Mouse (Mus musculus) cerebellum, adult 9-10 months (tissue): ENCODE measurements around the gene Clec16a.

ENCODE experiments used
- DNase-seq: peaks from one replicate; pipeline ENCODE4 v3.0.0; 2022

The Clec16a gene

DNA sequence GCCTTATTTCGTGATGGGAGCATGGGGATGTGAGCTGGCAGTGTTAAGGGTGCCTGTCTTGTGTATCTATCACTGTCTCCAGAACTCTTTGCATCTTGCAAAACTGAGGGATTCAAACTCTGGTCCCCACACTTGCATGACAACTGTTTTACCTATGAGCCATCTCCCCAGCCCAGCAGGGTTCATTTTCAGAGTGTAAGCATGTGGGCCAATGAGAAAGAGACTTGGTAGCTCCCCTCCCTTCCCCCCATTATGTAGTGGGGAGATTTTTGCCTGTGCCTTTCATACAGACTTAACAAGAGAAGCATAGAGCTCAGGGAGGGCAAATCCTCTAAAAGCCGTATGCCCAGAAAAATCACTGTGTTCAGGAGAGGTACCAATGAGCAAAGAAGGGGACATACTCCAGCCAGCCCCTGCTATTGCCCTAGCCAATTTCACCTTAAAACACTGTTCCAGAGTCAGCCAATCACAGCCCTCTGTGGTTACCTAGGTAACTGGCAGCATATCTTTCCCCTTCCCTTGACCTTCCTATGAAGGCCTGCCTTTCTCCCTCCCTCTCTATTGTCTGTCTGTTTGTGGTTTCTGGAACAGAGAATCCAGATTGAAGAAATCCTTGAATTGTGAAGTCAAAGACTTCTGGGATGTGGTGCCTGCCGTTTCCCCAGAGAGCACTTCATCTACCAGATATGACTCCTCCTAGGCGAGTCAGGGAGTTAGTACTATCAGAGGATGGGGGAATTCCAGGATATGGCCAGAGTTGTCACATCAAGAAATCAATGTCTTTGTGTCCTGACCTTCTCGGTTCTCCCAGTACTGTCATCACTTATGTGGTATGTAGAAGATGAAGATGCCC, 55.0 kb downstream of the Clec16a start:
- no peak for DNase-seq

DNA sequence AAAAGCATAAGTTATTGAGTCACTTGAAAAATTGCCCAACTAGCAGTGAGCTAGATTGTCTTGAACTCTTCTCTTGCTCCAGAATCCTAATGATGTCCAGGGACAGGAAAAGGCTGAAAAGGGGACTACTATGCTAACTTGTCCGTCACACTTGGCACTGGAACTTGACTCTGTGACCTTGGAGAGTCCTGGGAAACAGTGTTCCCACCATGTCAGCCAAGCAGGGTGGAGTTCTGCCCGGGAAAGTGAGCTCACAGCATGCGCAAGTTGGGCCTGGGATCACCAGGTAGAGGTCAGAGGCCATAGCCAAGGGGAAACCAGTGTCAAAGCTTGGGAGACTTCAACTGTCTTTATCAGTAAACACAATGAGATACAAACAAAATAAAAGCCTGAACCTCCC, 62.7 kb downstream of the Clec16a start:
- no peak for DNase-seq

GRCm38 (mm10) chr16:10609921-10610320, 64.8 kb downstream of the Clec16a start:
- DNase-seq, result no peak

DNA sequence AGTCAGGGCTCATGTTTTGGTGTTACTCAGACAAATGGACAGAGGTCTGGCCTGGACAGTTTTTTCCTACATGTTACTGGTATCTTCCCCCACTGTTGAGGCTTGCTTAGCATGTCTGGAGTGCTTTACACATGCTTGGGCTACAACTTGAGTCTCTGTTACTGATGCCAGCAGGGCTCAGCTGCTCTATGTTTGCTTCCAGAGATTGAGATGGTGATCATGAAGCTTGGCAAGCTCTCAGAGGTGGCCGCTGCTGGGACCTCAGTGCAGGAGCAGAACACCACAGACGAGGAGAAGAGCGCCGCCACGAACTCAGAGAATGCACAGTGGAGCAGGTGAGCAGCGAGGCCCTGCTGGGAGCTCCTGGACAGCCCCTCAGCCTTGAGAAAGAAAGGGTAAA, 65.7 kb downstream of the Clec16a start:
- DNase-seq, result no peak

- DNase-seq, result no peak
Observed at GRCm38 (mm10) chr16:10611306-10611705, 66.2 kb downstream of the Clec16a start.

- DNase-seq, result no peak
Observed at GRCm38 (mm10) chr16:10613996-10614395, 68.9 kb downstream of the Clec16a start.

GRCm38 (mm10) chr16:10620961-10621614, 75.9 kb downstream of the Clec16a start:
- DNase-seq, result no peak

DNA sequence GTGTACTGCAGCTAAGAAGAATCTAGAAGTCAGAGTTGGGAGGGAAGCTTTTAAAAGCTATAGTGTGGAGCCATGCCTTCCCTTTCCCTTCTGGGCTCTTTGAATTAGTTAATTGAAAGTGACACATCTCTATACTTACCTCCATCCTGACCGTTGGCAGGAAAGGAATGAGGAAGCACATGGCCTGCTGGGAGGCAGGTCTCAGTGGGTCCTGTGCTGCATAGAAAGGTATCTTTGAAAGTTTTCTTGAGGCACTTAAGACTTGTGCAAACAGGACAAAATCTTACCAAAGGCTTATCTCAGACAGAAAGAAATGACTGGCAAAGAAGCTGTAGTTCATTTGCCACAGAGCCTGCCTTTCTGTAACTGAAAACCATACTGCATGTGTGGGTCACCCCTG, 76.6 kb downstream of the Clec16a start:
- no peak for DNase-seq

DNA sequence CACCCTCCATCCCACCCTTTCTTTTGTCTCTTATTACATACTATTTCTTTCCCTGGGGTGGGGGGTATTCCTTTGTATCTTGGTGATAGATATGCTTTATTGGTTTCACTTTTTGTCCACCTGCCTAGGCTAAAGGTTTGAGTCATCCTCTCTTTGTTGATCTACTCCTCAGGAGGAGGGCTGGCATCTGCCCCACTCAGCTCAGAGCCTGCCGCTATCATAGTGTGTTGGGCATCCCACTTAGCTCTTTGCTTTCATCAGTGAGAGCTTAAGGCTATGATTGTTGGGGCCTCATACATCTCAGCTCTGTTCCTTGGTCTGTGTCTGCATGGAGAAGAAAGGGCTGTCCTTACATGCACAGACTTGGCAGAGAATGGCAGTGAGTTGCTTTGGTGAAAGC, 81.0 kb downstream of the Clec16a start:
- DNase-seq, result peak; percentile 50

DNA sequence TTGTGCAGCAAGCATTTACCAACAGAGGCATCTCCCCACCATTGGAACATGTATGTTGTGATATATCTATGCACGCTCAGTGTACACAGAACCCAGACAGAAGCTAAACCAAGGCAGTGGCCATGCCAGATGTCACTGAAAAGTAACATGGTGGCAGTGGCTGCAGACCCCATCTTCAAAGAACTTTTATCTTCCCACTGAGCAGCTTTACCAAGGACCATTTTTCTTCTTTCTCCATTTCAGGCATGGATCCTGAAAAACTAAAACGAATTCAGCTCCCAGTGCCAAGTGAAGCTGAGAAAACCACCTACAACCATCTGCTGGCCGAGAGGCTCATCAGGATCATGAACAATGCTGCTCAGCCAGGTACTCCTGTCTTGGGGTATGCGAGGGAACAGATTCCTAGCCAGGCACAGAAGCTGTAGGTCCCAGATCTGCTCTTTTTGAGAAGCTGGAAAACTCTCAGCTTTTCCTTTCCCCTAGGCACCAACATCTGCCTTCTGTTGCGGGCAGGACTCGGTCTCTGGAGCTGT, 82.1 kb downstream of the Clec16a start:
- peak; percentile 78 for DNase-seq

GRCm38 (mm10) chr16:10628030-10628555, 83.0 kb downstream of the Clec16a start:
- DNase-seq, result no peak

- DNase-seq, result no peak
Observed at GRCm38 (mm10) chr16:10628960-10629359, 83.8 kb downstream of the Clec16a start.

DNA sequence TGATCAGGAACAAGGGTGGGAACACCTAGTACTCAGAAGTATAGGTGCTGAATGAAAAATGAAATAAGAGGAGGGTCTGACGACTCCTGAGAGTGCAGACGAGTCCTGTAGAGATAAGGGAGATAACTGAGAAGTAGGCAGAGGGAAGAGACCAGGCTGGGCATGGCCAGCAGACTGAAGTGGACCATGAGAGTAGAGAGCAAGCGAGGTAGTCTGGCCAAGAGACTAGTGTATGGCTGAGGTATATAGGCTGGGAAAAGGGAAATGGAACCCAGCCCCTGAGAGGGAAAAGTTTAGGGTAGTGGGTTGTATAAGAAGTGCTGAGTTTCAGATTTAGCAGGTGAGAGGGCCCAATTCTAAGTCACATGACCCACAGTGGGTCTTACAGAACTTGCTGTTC, 84.2 kb downstream of the Clec16a start:
- DNase-seq, result no peak

- DNase-seq, result no peak
Observed at GRCm38 (mm10) chr16:10634940-10635339, 89.8 kb downstream of the Clec16a start.

- no peak for DNase-seq
Observed at GRCm38 (mm10) chr16:10637898-10638297, 92.8 kb downstream of the Clec16a start.

- DNase-seq, result no peak
Observed at GRCm38 (mm10) chr16:10639111-10639889, 94.2 kb downstream of the Clec16a start.

DNA sequence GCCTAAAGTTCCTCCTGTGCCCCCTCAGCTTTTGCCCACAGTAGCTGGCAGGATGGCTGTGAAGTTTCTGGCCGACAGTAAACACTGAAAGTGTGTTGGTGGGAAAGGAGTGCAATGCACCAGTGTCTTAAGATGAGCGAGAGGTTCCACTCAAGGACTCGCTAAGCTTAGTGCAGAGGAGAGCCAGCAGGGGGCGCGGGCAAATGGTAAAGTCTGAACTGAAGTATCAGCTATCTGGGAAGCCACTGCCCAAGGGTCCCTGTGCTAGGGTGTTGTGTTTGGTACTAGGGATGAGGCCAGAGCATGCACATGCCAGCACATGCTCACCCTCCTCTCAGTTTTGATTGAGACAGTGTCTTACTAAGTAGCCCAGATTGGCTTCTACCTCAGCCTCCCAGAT, 94.9 kb downstream of the Clec16a start:
- DNase-seq, result peak; percentile 55

DNA sequence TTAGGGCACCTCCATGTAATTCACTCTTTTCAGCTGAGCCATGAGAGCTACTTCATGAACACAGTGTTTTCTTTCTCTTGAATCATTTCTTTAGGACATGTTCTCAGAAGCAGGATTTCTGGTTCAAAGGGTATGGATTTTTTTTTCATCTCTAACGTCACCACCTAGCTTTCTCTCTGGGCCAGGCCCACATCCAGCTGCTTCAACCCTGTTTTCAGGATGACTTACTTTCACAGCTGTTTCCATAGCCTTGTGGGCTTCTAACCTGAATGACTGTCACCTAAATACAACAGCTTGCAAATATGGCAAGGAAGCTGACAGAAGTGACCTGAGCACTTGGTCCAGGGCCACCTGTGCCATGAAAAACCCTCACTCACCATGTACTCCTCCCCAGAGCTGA, 96.0 kb downstream of the Clec16a start:
- DNase-seq, result no peak

DNA sequence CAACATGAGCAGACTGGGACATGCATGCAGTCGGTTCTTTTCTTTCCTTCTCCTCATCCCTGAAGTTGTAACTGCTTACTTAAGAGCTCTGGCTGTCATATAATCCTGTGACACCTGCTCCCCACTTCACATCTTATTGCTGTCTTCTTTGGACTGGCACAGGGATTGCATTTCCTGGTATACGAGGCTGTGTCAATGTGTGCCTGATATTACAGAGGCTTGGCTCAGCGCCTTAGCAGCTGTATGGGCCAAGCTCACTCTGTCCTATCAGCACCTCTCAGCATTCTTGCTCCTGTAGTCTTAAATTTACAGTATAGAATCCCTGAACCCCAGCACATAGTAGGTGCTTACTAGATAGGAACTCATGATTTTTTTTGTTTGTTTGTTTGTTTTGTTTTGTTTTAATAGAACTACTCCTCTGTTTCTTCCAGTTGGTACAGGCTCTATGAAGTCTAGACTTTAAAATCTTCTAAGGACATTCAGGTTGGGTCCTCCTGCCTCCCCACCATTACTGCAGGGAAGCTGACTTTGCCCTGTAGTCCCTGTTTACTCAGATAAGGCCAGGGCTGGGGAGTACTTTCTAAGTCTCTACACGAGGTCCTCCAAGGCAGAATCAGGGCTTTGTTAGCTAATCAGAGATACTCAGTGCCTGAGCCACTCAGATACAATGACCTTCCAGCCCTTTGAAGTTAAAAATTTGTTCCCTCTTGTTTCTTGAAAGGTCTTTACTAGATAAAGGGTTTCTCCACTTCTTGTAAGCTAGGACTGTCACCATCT, 97.9 kb downstream of the Clec16a start:
- DNase-seq, result no peak

- no peak for DNase-seq
Observed at GRCm38 (mm10) chr16:10644238-10644637, 99.1 kb downstream of the Clec16a start.

- no peak for DNase-seq
Observed at GRCm38 (mm10) chr16:10644731-10645130, 99.6 kb downstream of the Clec16a start.

DNA sequence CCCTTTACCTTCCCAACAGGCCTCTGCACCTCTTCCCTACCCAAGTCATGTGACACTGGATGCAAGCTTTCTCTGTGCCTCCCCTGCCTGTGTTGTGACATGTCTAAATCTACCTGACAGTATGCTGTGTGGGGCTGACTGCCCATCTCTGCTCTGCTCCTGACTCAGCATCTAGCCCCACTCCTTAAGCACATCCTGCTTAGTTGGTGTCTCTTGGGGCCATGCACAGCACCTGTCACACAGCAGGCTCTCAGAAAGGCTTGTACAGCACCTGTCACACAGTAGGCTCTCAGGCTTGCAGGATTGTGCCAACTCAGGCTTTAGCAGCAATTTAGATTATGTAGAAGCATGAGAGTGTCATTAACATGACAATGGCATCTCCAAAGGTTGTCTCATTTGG, 106.7 kb downstream of the Clec16a start:
- DNase-seq, result no peak
